Mouse (Mus musculus) myocyte (in vitro differentiated cells): ENCODE results near the gene Numa1. TPM values are rescaled to one million over a fixed set of nuclear protein-coding genes. Genes with fewer than 3 reads are reported as not detected.

Experiments used
- H3K27me3 ChIP-seq: one replicate; pipeline ENCODE4 v1.6.1; 2011; ENCODE audit not compliant: control insufficient read depth, insufficient read depth, insufficient read length
- H3K36me3 ChIP-seq: one replicate; pipeline ENCODE4 v1.6.1; 2011; ENCODE audit not compliant: control insufficient read depth, insufficient read depth
- H3K4me2 ChIP-seq: one replicate; pipeline ENCODE4 v1.6.1; 2011; ENCODE audit warnings: low read depth, control low read depth
- H3K4me3 ChIP-seq: one replicate; pipeline ENCODE4 v1.5.1; 2011; ENCODE audit warnings: mild to moderate bottlenecking, control low read depth, moderate library complexity
- H3K79me2 ChIP-seq: one replicate; pipeline ENCODE4 v1.6.1; 2011; ENCODE audit not compliant: control insufficient read depth, insufficient read depth
- H3ac ChIP-seq: one replicate; pipeline ENCODE4 v1.6.1; 2011; ENCODE audit not compliant: control insufficient read depth, insufficient read length
- CEBPB ChIP-seq: IDR thresholded peaks from 2 replicates; pipeline ENCODE4 v1.6.1; 2011; ENCODE audit warnings: mild to moderate bottlenecking, moderate library complexity; ENCODE audit not compliant: poor library complexity, insufficient read depth, severe bottlenecking
- E2F4 ChIP-seq: IDR thresholded peaks from one replicate; pipeline ENCODE4 v1.6.1; 2011; ENCODE audit warnings: mild to moderate bottlenecking, control low read depth, moderate library complexity; ENCODE audit not compliant: insufficient read depth
- MAX ChIP-seq: IDR thresholded peaks from one replicate; pipeline ENCODE4 v1.6.1; 2011; ENCODE audit warnings: low read depth, mild to moderate bottlenecking, control low read depth
- MYOD1 ChIP-seq, 3 experiments: IDR thresholded peaks; one replicate each; pipeline ENCODE4 v1.6.1; 2011; ENCODE audit warnings: control low read depth in 2 of 3, low read depth in 2 of 3, mild to moderate bottlenecking in 2 of 3, moderate library complexity in 1 of 3; ENCODE audit not compliant: insufficient read length in 2 of 3, control insufficient read depth in 1 of 3
- MYOG ChIP-seq, 3 experiments: IDR thresholded peaks; one replicate each; pipeline ENCODE4 v1.6.1; 2011; ENCODE audit warnings: control low read depth in 2 of 3, low read depth in 2 of 3, mild to moderate bottlenecking in 2 of 3; ENCODE audit not compliant: insufficient read length in 2 of 3, control insufficient read depth in 1 of 3, insufficient read depth in 1 of 3
- POLR2A ChIP-seq: IDR thresholded peaks from one replicate; pipeline ENCODE4 v1.6.1; 2011; ENCODE audit warnings: low read depth, mild to moderate bottlenecking, control low read depth, moderate library complexity; ENCODE audit not compliant: insufficient read length
- POLR2AphosphoS2 ChIP-seq: IDR thresholded peaks from one replicate; pipeline ENCODE4 v1.6.1; 2011; ENCODE audit warnings: low read depth, control low read depth; ENCODE audit not compliant: insufficient read length
- REST ChIP-seq: IDR thresholded peaks from one replicate; pipeline ENCODE4 v1.6.1; 2011; ENCODE audit warnings: mild to moderate bottlenecking, control low read depth, moderate library complexity; ENCODE audit not compliant: insufficient read depth, insufficient read length
- SRF ChIP-seq: IDR thresholded peaks from one replicate; pipeline ENCODE4 v1.6.1; 2011; ENCODE audit warnings: low read depth; ENCODE audit not compliant: control insufficient read depth, insufficient read length
- TCF12 ChIP-seq: IDR thresholded peaks from one replicate; pipeline ENCODE4 v1.6.1; 2011; ENCODE audit warnings: mild to moderate bottlenecking, control low read depth; ENCODE audit not compliant: poor library complexity, insufficient read depth, severe bottlenecking
- TCF3 ChIP-seq: IDR thresholded peaks from one replicate; pipeline ENCODE4 v1.6.1; 2011; ENCODE audit warnings: low read depth, control low read depth; ENCODE audit not compliant: insufficient read length
- USF1 ChIP-seq: IDR thresholded peaks from one replicate; pipeline ENCODE4 v1.6.1; 2011; ENCODE audit warnings: low read depth, mild to moderate bottlenecking, control low read depth, moderate library complexity
- polyA plus RNA-seq: library from polyadenylated mRNA; unstranded; fragments of >200 nt; fragmentation: generic; extraction: Trizol; gene quantifications from one replicate; pipeline ENCODE4 v1.2.1, GENCODE M21; 2012; ENCODE audit warnings: missing spikeins

The Numa1 gene
- polyA plus RNA-seq, 1 experiment = 60.3 TPM

- TF ChIP-seq TCF12 (no peak), SRF (no peak), E2F4 (no peak), USF1 (no peak), CEBPB (no peak), MYOG (IDR thresholded peaks at IDR 0.05; ENCODE audit: control insufficient read depth in 1 of 3, insufficient read depth in 1 of 3, insufficient read length in 2 of 3, low read depth in 2 of 3) (no peak), MYOD1 (IDR thresholded peaks at IDR 0.05; ENCODE audit: control insufficient read depth in 1 of 3, insufficient read length in 2 of 3, low read depth in 2 of 3) (no peak), TCF3 (no peak), REST (no peak), POLR2A (no peak), MAX (no peak), POLR2AphosphoS2 (no peak)
- no peaks in the 10 kb centered on the region for H3K36me3 ChIP-seq
- H3ac ChIP-seq = no peak overlapping the region
- H3K27me3 ChIP-seq = no peaks in the 10 kb centered on the region
- no peak overlapping the region for H3K4me3 ChIP-seq
- H3K4me2 ChIP-seq = peak overlapping the region; percentile 71
- H3K79me2 ChIP-seq = peaks cover 68% of the 10 kb centered on the region
Observed at GRCm38 (mm10) chr7:101974505-101974904, 40.6 kb downstream of the Numa1 start.

GRCm38 (mm10) chr7:101982735-101983134 lies 48.8 kb downstream of the Numa1 start:
- H3K4me3 ChIP-seq = no peak overlapping the region
- TF ChIP-seq TCF3 (no peak), MAX (no peak), MYOD1 (IDR thresholded peaks at IDR 0.05; ENCODE audit: control insufficient read depth in 1 of 3, insufficient read length in 2 of 3, low read depth in 2 of 3) (no peak), POLR2A (no peak), POLR2AphosphoS2 (no peak), CEBPB (no peak), REST (no peak), E2F4 (no peak), TCF12 (no peak), USF1 (no peak), SRF (no peak), MYOG (IDR thresholded peaks at IDR 0.05; ENCODE audit: control insufficient read depth in 1 of 3, insufficient read depth in 1 of 3, insufficient read length in 2 of 3, low read depth in 2 of 3) (no peak)
- H3K27me3 ChIP-seq = no peaks in the 10 kb centered on the region
- H3ac ChIP-seq = no peak overlapping the region
- peaks cover 17% of the 10 kb centered on the region for H3K79me2 ChIP-seq
- no peak overlapping the region for H3K4me2 ChIP-seq
- peaks cover 8% of the 10 kb centered on the region for H3K36me3 ChIP-seq

GRCm38 (mm10) chr7:101985081-101985480 lies 51.2 kb downstream of the Numa1 start:
- Histone ChIP-seq H3K36me3 (peaks cover 9% of the 10 kb centered on the region), H3K27me3 (no peaks in the 10 kb centered on the region), H3ac (no peak overlapping the region), H3K4me3 (no peak overlapping the region), H3K79me2 (peaks cover 11% of the 10 kb centered on the region), H3K4me2 (no peak overlapping the region)
- no peak for TF ChIP-seq MAX
- TF ChIP-seq MYOD1 (IDR thresholded peaks at IDR 0.05; ENCODE audit: control insufficient read depth in 1 of 3, insufficient read length in 2 of 3, low read depth in 2 of 3) = no peak
- TF ChIP-seq SRF = no peak
- TF ChIP-seq MYOG (IDR thresholded peaks at IDR 0.05; ENCODE audit: control insufficient read depth in 1 of 3, insufficient read depth in 1 of 3, insufficient read length in 2 of 3, low read depth in 2 of 3) = no peak
- no peak for TF ChIP-seq TCF3
- TF ChIP-seq POLR2A = no peak
- no peak for TF ChIP-seq CEBPB
- TF ChIP-seq E2F4 = no peak
- TF ChIP-seq TCF12 = no peak
- TF ChIP-seq USF1 = no peak
- TF ChIP-seq REST = no peak
- TF ChIP-seq POLR2AphosphoS2 = no peak

GRCm38 (mm10) chr7:101994241-101994640 lies 60.3 kb downstream of the Numa1 start:
- H3K27me3 ChIP-seq = no peaks in the 10 kb centered on the region
- H3K79me2 ChIP-seq = no peaks in the 10 kb centered on the region
- no peak overlapping the region for H3K4me3 ChIP-seq
- no peak overlapping the region for H3ac ChIP-seq
- H3K36me3 ChIP-seq = peaks cover 50% of the 10 kb centered on the region
- H3K4me2 ChIP-seq = no peak overlapping the region
- TF ChIP-seq MYOG (IDR thresholded peaks at IDR 0.05; ENCODE audit: control insufficient read depth in 1 of 3, insufficient read depth in 1 of 3, insufficient read length in 2 of 3, low read depth in 2 of 3) = no peak
- no peak for TF ChIP-seq USF1
- TF ChIP-seq POLR2A = no peak
- no peak for TF ChIP-seq MAX
- TF ChIP-seq SRF = no peak
- no peak for TF ChIP-seq POLR2AphosphoS2
- no peak for TF ChIP-seq REST
- TF ChIP-seq CEBPB = no peak
- TF ChIP-seq TCF3 = no peak
- TF ChIP-seq E2F4 = no peak
- no peak for TF ChIP-seq TCF12
- TF ChIP-seq MYOD1 (IDR thresholded peaks at IDR 0.05; ENCODE audit: control insufficient read depth in 1 of 3, insufficient read length in 2 of 3, low read depth in 2 of 3) = no peak
